Mouse (Mus musculus) brown adipose tissue, adult 24 weeks (tissue): ENCODE measurements around the gene Tssc4. TPM values are rescaled to one million over a fixed set of nuclear protein-coding genes. Genes with fewer than 3 reads are reported as not detected.

Source experiments
- H3K27ac ChIP-seq: fragments of 200-500 bp; replicated peaks from 2 replicates; pipeline ENCODE4 v1.5.1; 2012; ENCODE audit warnings: low read depth, mild to moderate bottlenecking, low read length
- H3K4me1 ChIP-seq: fragments of 200-500 bp; 2 replicates; pipeline ENCODE4 v1.6.1; 2012; ENCODE audit warnings: low read length, mixed read lengths; ENCODE audit not compliant: control insufficient read depth, insufficient read depth, insufficient read length
- H3K4me3 ChIP-seq: fragments of 200-500 bp; 2 replicates; pipeline ENCODE4 v1.5.1; 2012; ENCODE audit warnings: low read depth, mild to moderate bottlenecking, low read length, moderate library complexity; ENCODE audit not compliant: insufficient read depth
- polyA plus RNA-seq: library from polyadenylated mRNA; stranded (reverse); fragments of >200 nt; gene quantifications from 2 replicates; pipeline ENCODE4 v1.2.4, GENCODE M21; 2012; ENCODE audit not compliant: missing spikeins, insufficient read depth, insufficient read length

Gene Tssc4
- polyA plus RNA-seq, 1 experiment = 13.2 TPM

DNA sequence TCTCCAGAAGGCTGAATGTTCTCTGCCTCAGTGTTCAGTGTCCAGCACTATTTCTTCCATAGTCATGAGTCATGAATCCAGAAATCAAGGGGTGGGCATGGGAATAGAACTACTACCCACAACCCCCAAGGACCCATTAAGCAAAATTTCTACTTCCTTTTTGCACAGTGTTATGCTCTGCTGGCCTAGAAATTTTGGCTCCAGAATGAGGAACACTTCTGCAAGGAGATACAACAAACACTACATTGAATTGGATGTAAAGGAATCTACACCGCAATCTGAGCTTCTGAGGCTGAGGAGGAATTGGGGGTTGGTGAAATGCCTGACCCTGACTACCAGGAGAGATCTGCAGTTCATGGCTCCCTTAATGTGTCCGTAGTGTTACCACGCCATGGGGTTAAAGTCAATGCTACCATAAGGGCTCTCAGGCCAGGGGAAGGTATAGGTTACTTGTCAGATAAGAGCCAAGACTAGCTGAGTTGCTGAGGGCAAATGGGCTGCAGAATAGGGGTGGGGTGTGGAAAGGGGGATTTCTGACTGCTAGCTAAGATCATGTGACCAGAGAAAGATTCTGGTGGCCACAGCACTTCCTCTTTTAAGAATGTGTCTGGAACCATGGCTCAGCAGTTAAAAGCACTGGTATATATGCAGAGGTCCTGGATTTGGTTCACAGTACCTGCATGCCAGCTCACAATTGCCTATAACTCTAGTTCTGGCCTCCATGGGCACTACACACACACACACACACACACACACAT lies 30.7 kb upstream of the Tssc4 start:
- Histone ChIP-seq H3K27ac (peak overlapping the region; percentile 63; the same call in 1 of the 2 replicates), H3K4me1 (peaks cover 33% of the 10 kb centered on the region), H3K4me3 (no peak overlapping the region)

DNA sequence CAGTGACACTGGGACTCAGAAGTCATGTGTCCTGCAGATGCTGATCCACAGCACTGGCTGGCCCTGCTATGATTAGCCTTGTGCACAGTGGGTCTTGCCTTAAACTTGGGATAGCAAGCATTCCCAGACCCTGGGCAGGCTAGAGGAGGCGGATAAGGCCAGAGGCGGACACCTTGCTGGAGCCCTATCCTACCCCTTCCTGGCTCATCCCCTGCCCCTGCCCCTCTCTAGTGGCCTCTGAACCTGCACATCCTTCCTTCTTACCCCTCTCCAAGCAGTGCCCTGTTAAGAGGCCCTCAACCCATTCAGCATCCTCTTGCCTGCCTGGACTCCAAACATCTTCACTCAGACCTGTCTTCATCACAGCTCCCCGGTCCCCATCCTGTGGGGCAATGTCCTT lies 28.5 kb upstream of the Tssc4 start:
- Histone ChIP-seq H3K4me3 (no peak overlapping the region), H3K4me1 (peaks cover 31% of the 10 kb centered on the region), H3K27ac (peak overlapping the region; percentile 94)

DNA sequence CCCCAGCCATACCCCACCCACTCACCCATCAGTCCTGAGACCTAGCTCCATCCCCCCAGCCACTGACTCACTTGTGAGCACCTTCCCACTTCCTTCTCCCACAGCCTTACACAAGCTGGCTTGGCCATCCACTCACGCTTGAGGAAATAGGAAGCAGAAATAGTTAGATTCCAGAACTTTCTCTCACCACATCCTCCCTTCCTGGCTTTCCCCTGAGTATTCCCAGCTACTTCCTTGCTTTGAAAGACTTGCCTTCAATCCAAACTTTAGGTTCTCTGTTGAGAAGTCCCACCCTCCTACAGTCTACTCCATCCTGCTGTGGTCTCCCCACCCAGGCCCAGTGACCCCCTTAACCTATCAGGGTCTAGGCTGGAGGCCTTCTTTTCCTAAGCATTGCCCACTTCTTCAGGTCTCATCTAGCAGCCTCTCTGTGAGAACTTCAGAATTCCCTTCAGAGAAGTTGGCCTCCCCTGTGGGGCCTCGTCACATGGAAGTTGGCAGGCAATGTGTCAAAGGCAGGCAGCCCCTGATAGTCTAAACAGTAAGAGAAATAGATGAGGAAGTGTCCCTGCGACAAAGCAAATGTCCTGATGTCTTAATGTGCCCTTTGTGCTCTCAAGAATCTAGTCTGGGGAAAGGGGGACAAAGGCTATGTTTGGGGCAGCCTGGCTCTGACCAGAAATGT lies 27.8 kb upstream of the Tssc4 start:
- H3K27ac ChIP-seq = peak overlapping the region; percentile 94
- peaks cover 31% of the 10 kb centered on the region for H3K4me1 ChIP-seq
- no peak overlapping the region for H3K4me3 ChIP-seq

DNA sequence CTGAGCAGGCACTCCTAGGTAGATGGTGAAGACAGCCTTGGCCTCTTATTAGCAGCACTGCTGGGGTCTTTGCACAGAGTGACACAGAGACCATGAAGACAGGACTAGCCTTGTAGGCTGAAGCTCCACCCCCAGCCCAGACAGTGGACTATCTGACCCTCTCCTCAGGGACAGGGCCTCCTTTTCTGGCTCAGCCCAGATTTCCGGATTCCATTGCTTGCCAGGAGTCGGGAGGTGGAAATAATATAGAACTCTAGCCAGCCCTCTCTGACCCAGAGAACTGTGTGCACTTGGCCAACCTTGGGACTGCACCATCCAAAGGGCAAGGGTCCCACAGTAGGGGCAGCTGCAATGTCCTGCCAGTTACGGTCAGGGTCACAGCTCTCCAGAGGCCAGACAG lies 27.0 kb upstream of the Tssc4 start:
- Histone ChIP-seq H3K27ac (peak overlapping the region; percentile 94), H3K4me3 (no peak overlapping the region), H3K4me1 (peaks cover 36% of the 10 kb centered on the region)

DNA sequence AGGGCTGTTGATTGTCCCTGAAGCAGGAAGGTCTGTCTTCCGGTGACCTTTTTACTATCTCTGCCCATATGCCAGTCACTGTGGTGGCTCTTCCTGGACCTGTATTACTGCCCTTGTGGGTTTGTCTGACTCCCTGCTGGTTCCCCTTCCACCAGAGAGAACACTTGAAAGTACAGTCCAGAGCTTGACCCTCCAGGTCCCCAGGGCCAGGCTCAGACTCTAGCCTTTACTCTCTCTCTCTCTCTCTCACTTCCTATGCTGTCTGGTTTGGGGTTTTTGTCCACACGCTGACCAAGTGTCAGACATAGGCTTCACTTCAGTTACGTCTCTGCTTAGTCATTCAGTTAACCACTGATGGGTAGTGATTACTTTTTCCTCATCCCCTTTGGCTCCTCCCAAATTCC lies 26.1 kb upstream of the Tssc4 start:
- Histone ChIP-seq H3K4me1 (peaks cover 36% of the 10 kb centered on the region), H3K27ac (peak overlapping the region; percentile 78), H3K4me3 (no peak overlapping the region)

DNA sequence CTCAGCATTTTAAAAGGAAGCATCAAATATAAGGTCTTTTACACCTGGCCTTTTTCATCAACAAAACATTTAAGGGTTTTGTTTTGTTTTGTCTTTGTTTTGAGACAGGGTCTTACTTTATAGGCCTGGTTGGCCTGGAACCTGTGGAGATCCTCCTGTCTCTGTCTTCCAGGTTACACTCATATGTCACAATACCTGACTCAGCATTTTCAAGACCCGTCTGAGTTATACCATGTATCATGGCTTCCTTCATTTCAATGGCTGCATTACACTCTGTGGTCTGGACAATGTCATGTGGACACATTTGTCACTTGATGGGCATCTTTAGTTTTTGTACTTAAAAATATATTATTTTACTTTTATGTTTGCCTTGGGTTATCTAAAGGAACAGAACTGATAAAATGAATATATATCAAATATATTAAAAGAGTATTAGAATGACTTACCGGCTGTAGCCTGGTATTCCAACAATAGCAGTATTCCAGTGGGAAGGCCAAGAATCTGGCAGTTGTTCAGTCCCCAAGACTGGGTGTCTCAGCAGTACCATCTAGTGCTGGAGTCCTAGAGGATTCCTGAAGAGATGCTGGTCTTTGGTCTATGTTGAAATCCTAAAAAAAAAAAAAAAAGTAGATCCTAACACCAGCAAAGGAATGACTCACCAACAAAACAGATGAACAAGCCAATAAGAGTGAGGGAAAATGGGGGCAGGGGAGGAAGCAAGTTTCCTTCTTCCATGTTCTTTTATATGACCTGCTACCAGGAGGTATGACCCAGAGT lies 24.8 kb upstream of the Tssc4 start:
- H3K4me1 ChIP-seq = peaks cover 36% of the 10 kb centered on the region
- H3K4me3 ChIP-seq = no peak overlapping the region
- no peak overlapping the region for H3K27ac ChIP-seq

DNA sequence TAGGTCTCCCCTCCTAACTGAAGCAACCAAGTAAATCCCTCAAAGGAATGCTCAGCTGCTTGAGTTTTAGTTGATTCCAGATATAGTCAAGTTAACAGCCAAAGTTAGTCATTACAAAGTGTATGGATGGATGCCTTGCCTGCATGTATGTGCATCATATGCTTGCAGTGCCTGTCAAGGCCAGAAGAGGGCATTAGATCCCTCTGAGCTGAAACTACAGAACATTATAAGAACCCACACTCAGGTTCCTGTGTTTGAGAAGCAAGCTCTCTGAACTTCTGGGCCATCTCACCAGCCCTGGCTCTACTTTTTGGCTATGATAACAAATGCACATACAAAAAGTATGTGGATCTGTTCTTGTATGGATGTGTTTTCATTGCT lies 24.2 kb upstream of the Tssc4 start:
- no peak overlapping the region for H3K4me3 ChIP-seq
- H3K27ac ChIP-seq = no peak overlapping the region
- H3K4me1 ChIP-seq = peaks cover 41% of the 10 kb centered on the region

DNA sequence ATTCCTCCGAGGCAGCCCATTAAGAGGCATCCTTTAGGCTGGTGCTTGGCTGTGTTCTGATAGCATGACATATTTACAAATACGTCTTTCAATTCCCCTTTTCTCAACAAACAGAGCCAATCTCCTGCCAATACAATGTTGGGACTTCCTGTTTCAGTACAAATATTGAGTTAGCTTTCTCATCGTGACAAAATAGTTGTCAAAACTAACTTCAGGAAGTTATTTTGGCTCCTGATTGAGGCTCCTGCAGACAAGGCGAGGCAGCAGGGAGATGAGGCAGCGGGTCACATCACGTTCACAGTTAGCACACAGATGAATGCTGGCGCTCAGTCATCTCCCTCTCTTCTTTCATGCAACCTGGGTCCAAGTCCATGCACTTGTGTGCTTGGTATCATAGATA lies 22.7 kb upstream of the Tssc4 start:
- Histone ChIP-seq H3K4me3 (no peak overlapping the region), H3K27ac (no peak overlapping the region), H3K4me1 (peaks cover 33% of the 10 kb centered on the region)

DNA sequence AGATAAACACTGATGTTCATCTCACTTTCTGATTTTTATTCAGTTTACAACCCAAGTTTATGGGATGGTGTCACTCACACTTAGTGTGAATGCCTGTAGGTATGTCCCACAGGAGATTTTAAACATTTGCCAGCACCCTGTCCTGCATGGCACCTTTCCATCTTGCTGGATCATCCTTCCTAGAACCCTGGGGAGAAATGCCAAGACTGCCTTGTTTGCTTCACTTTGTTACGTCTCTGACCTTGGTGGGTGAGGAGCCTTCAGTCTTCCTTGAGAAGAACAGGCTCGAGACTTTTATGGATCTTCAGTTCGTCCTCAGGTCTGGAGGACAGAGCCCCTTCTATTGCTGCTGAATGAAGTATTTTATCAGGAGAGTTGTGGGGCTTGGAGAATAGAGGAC lies 19.7 kb upstream of the Tssc4 start:
- peaks cover 22% of the 10 kb centered on the region; the same call in 1 of the 2 replicates for H3K4me1 ChIP-seq
- H3K4me3 ChIP-seq = no peak overlapping the region
- H3K27ac ChIP-seq = peak overlapping the region; percentile 58

DNA sequence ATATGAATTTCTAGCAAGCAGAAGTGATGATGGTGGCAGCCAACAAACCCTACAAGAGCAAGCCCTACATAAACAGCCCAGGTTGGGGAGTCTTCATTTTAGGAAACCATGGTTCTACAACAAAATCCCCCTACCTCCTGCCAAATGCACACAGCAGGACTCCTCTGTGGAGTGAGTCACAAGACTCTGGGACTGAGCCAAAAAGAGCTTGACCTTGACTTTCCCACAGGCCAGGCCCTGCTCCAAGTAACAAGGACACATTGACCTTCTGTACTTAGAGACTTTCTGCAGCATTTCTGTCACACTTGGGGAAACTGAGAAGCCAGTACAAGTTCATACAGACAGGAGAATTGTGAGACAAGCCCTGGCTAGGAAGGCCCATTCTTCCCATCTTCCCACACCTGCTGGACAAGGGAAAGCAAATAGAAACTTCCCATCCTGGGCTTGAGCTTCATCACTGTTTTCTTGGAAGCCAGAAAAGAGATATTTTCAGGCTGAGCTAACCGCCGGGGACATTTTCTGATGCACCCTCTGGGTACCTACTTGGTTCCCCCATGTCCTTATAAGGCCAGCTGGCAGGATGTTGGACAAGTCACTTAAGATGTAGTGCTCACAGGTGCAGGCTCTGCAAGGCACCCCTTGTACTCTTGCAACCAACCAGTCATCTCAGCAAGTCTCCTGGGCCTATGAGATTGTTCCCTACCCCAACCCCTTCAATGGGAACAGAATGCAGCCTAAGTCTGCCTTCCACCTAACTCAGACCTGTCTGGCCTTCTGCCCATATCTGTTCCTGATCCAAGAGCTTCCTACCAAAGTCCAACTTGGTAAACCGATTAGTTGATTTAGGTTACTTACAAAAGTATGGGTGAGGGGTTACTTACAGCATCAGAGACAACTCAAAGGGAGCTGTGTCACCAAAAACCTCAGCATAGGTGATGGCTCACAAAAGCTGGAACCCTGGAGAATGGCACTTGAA lies 18.9 kb upstream of the Tssc4 start:
- H3K27ac ChIP-seq = peak overlapping the region; percentile 78
- H3K4me1 ChIP-seq = peaks cover 26% of the 10 kb centered on the region; the same call in 1 of the 2 replicates
- no peak overlapping the region for H3K4me3 ChIP-seq

DNA sequence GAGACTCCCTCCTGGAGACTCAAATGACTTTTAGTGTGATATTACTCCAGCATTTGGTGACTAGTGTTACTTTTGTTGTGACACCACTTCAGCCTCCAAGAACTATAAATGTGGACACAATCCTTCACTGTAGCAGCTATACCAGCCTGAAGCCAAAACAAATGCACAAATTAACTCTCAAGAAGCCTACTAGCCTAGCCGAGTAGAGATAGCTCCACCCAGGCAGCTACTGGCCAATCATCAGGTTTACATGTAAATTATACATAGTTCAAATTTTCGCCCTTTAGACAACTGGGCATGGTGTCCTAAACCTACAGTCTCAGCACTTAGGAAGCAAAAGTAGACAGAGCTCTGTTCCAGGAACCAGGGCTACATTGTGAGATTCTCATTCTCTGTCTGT lies 17.7 kb upstream of the Tssc4 start:
- no peak overlapping the region for H3K27ac ChIP-seq
- no peak overlapping the region for H3K4me3 ChIP-seq
- H3K4me1 ChIP-seq = peaks cover 37% of the 10 kb centered on the region

DNA sequence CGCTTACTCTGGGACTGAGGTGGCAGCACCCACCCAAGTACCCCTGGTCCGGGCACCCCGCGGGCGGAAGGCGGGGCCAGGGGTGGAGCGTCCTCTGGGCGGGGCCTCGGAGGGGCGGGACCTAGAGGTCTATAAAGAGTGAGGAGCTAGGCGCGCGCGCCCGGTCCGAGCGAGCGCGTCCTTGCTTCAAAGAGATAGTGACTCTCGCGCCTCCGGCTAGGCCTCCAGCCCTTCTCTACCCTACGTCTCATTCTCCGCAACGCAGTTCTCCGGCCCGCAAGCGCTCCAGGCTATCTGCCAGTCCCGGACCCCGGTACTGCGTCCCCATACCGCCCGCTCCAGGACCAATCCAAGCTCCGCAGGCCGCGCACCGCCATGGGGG lies 16.4 kb upstream of the Tssc4 start, which contains the start of gene Cd81:
TSS of gene Cd81 (plus strand) at position 114 of the 382 bp plus-strand sequence.
- H3K4me3 ChIP-seq = peak within 1 kb of the TSS; percentile 93
- peak within 1 kb of the TSS; percentile 93 for H3K27ac ChIP-seq
- peaks cover 45% of the 10 kb centered on the region for H3K4me1 ChIP-seq

DNA sequence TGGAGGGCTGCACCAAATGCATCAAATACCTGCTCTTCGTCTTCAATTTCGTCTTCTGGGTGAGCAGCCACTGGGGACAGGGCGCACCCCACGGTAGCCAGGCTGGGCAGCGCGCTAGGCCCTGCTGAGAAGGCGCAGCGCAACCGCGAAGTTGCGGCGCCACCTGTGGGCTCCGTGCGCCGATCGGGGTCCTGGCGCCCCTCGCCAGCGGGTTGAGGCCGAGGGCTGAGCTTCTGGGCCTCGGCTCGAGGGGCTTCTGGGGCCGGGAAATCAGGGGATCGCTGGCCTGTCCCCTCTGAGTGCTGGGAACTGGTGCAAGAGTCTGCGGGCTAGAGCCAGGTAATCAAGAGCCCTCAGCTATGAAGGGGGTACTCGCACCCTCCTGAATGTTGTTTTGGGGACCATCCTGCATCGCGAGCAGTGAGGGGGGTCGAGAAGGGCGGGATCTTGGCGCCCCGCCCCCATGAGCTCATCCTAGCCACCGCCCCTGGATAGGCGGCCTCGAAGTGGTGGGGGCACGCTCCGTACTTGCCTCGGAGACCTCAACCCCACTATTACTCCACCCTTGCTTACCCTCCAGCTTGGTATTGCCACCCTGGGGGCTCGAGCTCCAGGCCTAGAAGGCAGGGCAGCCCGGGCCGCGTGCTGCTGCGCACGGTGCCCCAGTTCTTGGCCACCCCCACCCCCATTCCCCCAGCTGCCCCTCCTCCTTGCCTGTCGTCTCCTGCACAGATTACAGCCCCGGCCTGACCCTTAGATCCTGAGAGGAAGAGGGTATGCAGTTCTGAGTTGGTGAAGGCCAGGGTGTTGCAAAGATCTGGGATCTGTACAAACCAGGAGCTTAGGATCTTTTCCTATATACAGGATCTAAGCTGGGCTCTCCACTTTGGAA lies 15.8 kb upstream of the Tssc4 start:
- Histone ChIP-seq H3K4me1 (peaks cover 51% of the 10 kb centered on the region), H3K4me3 (peak overlapping the region; percentile 93), H3K27ac (peak overlapping the region; percentile 93)
